Mouse (Mus musculus): ENCODE data around the gene Fam71f2. TPM values are rescaled to one million over a fixed set of nuclear protein-coding genes. Genes with fewer than 3 reads are reported as not detected.

Gene Fam71f2
- total RNA-seq, 2 experiments from 2014 or later, result 0.88 TPM; not detected in 1

DNA sequence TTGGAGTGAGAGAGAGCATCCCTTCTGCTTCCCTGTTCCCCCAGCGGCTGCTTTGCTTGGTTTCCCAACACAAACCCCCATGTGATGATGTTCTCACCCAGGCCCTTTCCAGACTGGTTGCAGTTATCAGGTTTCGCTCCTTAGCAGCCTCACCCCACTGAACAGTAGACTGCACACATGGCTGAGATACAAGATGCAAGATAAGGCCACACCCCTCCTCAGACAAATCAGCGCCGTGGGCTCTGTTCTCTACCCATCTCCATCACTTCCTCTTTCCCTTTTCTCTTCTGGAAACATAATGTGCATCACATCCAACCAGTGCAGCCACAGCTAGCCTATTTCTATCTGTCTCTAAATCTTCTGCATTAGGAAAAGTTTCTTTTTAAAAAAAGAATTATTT, 50.1 kb downstream of the Fam71f2 start:
- peak; percentile 69 for ATAC-seq (replicated peaks; ENCODE audit: poor library complexity, severe bottlenecking)

Other genes with a start within 250 kb of the Fam71f2 start
- gene Lep, start 219.4 kb upstream of the Fam71f2 start, total RNA-seq (2014; fragmentation: Nextera tagmentation), result not detected in 2 replicates
- not detected in 2 replicates for gene Lep, start 219.4 kb upstream of the Fam71f2 start, total RNA-seq (2017)
- gene Rbm28, start 114.6 kb upstream of the Fam71f2 start, total RNA-seq (2014; fragmentation: Nextera tagmentation), result 47.7 and 84.2 TPM in 2 replicates
- gene Rbm28, start 114.6 kb upstream of the Fam71f2 start, total RNA-seq (2017), result 58.5 and 59.9 TPM in 2 replicates
- not detected in 2 replicates for gene Prrt4, start 100.0 kb upstream of the Fam71f2 start, total RNA-seq (2014; fragmentation: Nextera tagmentation)
- not detected in 2 replicates for gene Prrt4, start 100.0 kb upstream of the Fam71f2 start, total RNA-seq (2017)
- 109 and 124 TPM in 2 replicates for gene Impdh1, start 63.2 kb upstream of the Fam71f2 start, total RNA-seq (2014; fragmentation: Nextera tagmentation)
- 110 and 120 TPM in 2 replicates for gene Impdh1, start 63.2 kb upstream of the Fam71f2 start, total RNA-seq (2017)
- 14.0 and 15.5 TPM in 2 replicates for gene Hilpda, start 7.1 kb upstream of the Fam71f2 start, total RNA-seq (2014; fragmentation: Nextera tagmentation)
- 9.7 and 17.7 TPM in 2 replicates for gene Hilpda, start 7.1 kb upstream of the Fam71f2 start, total RNA-seq (2017)
- not detected in 2 replicates for gene Fam71f1, start 39.5 kb downstream of the Fam71f2 start, total RNA-seq (2014; fragmentation: Nextera tagmentation)
- not detected in 2 replicates for gene Fam71f1, start 39.5 kb downstream of the Fam71f2 start, total RNA-seq (2017)
- gene Calu, start 68.5 kb downstream of the Fam71f2 start, total RNA-seq (2014; fragmentation: Nextera tagmentation), result 72.1 and 86.1 TPM in 2 replicates
- 228 and 237 TPM in 2 replicates for gene Calu, start 68.5 kb downstream of the Fam71f2 start, total RNA-seq (2017)
- gene Opn1sw, start 108.9 kb downstream of the Fam71f2 start, total RNA-seq (2014; fragmentation: Nextera tagmentation), result not detected in 2 replicates
- gene Opn1sw, start 108.9 kb downstream of the Fam71f2 start, total RNA-seq (2017), result not detected in 2 replicates
- gene Ccdc136, start 116.7 kb downstream of the Fam71f2 start, total RNA-seq (2014; fragmentation: Nextera tagmentation), result not detected in 2 replicates
- gene Ccdc136, start 116.7 kb downstream of the Fam71f2 start, total RNA-seq (2017), result not detected in 2 replicates
- not detected in 2 replicates for gene Flnc, start 153.7 kb downstream of the Fam71f2 start, total RNA-seq (2014; fragmentation: Nextera tagmentation)
- not detected in 2 replicates for gene Flnc, start 153.7 kb downstream of the Fam71f2 start, total RNA-seq (2017)
- gene Atp6v1f, start 188.1 kb downstream of the Fam71f2 start, total RNA-seq (2014; fragmentation: Nextera tagmentation), result 192 and 201 TPM in 2 replicates
- 119 and 143 TPM in 2 replicates for gene Atp6v1f, start 188.1 kb downstream of the Fam71f2 start, total RNA-seq (2017)
- gene Atp6v1fnb, start 191.8 kb downstream of the Fam71f2 start, total RNA-seq (2014; fragmentation: Nextera tagmentation), result not detected in 2 replicates
- 1.4 and 1.5 TPM in 2 replicates for gene Atp6v1fnb, start 191.8 kb downstream of the Fam71f2 start, total RNA-seq (2017)
- gene Kcp, start 228.4 kb downstream of the Fam71f2 start, total RNA-seq (2014; fragmentation: Nextera tagmentation), result not detected in 2 replicates
- 0.15 and 0.22 TPM in 2 replicates for gene Kcp, start 228.4 kb downstream of the Fam71f2 start, total RNA-seq (2017)
- gene Irf5, start 247.0 kb downstream of the Fam71f2 start, total RNA-seq (2014; fragmentation: Nextera tagmentation), result 20.2 and 22.6 TPM in 2 replicates
- 13.7 and 19.6 TPM in 2 replicates for gene Irf5, start 247.0 kb downstream of the Fam71f2 start, total RNA-seq (2017)